Mouse (Mus musculus): ENCODE measurements around the gene Ppp1r14c. TPM values are rescaled to one million over a fixed set of nuclear protein-coding genes. Genes with fewer than 3 reads are reported as not detected.
"Not testable (repeated sequence)": the region's sequence is repeated elsewhere in the genome, so short reads cannot be mapped to it uniquely, and the experiment has no call there.

Ppp1r14c gene
- total RNA-seq, 1 experiment from 2014 or later = not detected

- no peak for ATAC-seq (replicated peaks; ENCODE audit: low read depth, poor library complexity, severe bottlenecking)
Measured at GRCm38 (mm10) chr10:3397406-3397805, 31.5 kb downstream of the Ppp1r14c start.

- no peak for ATAC-seq (replicated peaks; ENCODE audit: low read depth, poor library complexity, severe bottlenecking)
Measured at GRCm38 (mm10) chr10:3398051-3398450, 32.2 kb downstream of the Ppp1r14c start.

- ATAC-seq (replicated peaks; ENCODE audit: low read depth, poor library complexity, severe bottlenecking) = no peak
Measured at GRCm38 (mm10) chr10:3402284-3402683, 36.4 kb downstream of the Ppp1r14c start.

GRCm38 (mm10) chr10:3403416-3404137 lies 37.7 kb downstream of the Ppp1r14c start:
- ATAC-seq (replicated peaks; ENCODE audit: low read depth, poor library complexity, severe bottlenecking) = no peak

- ATAC-seq (replicated peaks; ENCODE audit: low read depth, poor library complexity, severe bottlenecking) = no peak
Measured at GRCm38 (mm10) chr10:3404362-3404761, 38.5 kb downstream of the Ppp1r14c start.

- 0 out of 2 replicates have a peak, but pooled peaks have one; percentile 29 for ATAC-seq (replicated peaks; ENCODE audit: low read depth, poor library complexity, severe bottlenecking)
Measured at GRCm38 (mm10) chr10:3406280-3406679, 40.4 kb downstream of the Ppp1r14c start.

GRCm38 (mm10) chr10:3408036-3408661 lies 42.3 kb downstream of the Ppp1r14c start:
- no peak for ATAC-seq (replicated peaks; ENCODE audit: low read depth, poor library complexity, severe bottlenecking)

- ATAC-seq (replicated peaks; ENCODE audit: low read depth, poor library complexity, severe bottlenecking) = 0 out of 2 replicates have a peak, but pooled peaks have one; percentile 22
Measured at GRCm38 (mm10) chr10:3408699-3409098, 42.8 kb downstream of the Ppp1r14c start.

GRCm38 (mm10) chr10:3411222-3411621 lies 45.4 kb downstream of the Ppp1r14c start:
- ATAC-seq (replicated peaks; ENCODE audit: low read depth, poor library complexity, severe bottlenecking) = no peak

GRCm38 (mm10) chr10:3411639-3412038 lies 45.8 kb downstream of the Ppp1r14c start:
- ATAC-seq (replicated peaks; ENCODE audit: low read depth, poor library complexity, severe bottlenecking) = no peak

GRCm38 (mm10) chr10:3414813-3415212 lies 49.0 kb downstream of the Ppp1r14c start:
- ATAC-seq (replicated peaks; ENCODE audit: low read depth, poor library complexity, severe bottlenecking) = no peak

- no peak for ATAC-seq (replicated peaks; ENCODE audit: low read depth, poor library complexity, severe bottlenecking)
Measured at GRCm38 (mm10) chr10:3416565-3416964, 50.7 kb downstream of the Ppp1r14c start.

- no peak for ATAC-seq (replicated peaks; ENCODE audit: low read depth, poor library complexity, severe bottlenecking)
Measured at GRCm38 (mm10) chr10:3417408-3417807, 51.6 kb downstream of the Ppp1r14c start.

- ATAC-seq (replicated peaks; ENCODE audit: low read depth, poor library complexity, severe bottlenecking) = no peak
Measured at GRCm38 (mm10) chr10:3424016-3424415, 58.2 kb downstream of the Ppp1r14c start.

- ATAC-seq (replicated peaks; ENCODE audit: low read depth, poor library complexity, severe bottlenecking) = no peak
Measured at GRCm38 (mm10) chr10:3427689-3428399, 62.0 kb downstream of the Ppp1r14c start.

- no peak for ATAC-seq (replicated peaks; ENCODE audit: low read depth, poor library complexity, severe bottlenecking)
Measured at GRCm38 (mm10) chr10:3434848-3435474, 69.1 kb downstream of the Ppp1r14c start.

GRCm38 (mm10) chr10:3440722-3441471 lies 75.0 kb downstream of the Ppp1r14c start:
- ATAC-seq (replicated peaks; ENCODE audit: low read depth, poor library complexity, severe bottlenecking) = no peak

GRCm38 (mm10) chr10:3446748-3447147 lies 80.9 kb downstream of the Ppp1r14c start:
- not testable (repeated sequence) for ATAC-seq (replicated peaks; ENCODE audit: low read depth, poor library complexity, severe bottlenecking)

- ATAC-seq (replicated peaks; ENCODE audit: low read depth, poor library complexity, severe bottlenecking) = no peak
Measured at GRCm38 (mm10) chr10:3448699-3449098, 82.8 kb downstream of the Ppp1r14c start.

GRCm38 (mm10) chr10:3451930-3452329 lies 86.1 kb downstream of the Ppp1r14c start:
- ATAC-seq (replicated peaks; ENCODE audit: low read depth, poor library complexity, severe bottlenecking) = no peak

Measured in common myeloid progenitor, adult 5-6 weeks (primary cell).